Mouse (Mus musculus) cerebellum, postnatal 25 days (tissue): ENCODE measurements around the gene Hist1h4c.

ENCODE experiments used
- DNase-seq, 2 experiments: peaks; one replicate each; pipeline ENCODE4 v3.0.0; 2021; ENCODE audit warnings: mixed read lengths in 2 of 2

Gene Hist1h4c

GRCm38 (mm10) chr13:23698300-23698693, at the start of gene Hist1h4c:
Hist1h4c (minus strand) TSS chr13:23698454.
- peak; percentile 97 to 98 for DNase-seq

- no peak for DNase-seq
Measured at GRCm38 (mm10) chr13:23747892-23748288, 49.6 kb upstream of the Hist1h4c start.

- DNase-seq = peak in 1 of 2 experiments; percentile 17
Measured at GRCm38 (mm10) chr13:23747081-23747891, 49.0 kb upstream of the Hist1h4c start.

GRCm38 (mm10) chr13:23746201-23747080, 48.2 kb upstream of the Hist1h4c start, which contains the start of gene Hist1h2bb:
Hist1h2bb (plus strand) TSS chr13:23746734.
- peak; percentile 71 to 83 for DNase-seq

- peak; percentile 84 to 89 for DNase-seq
Measured at GRCm38 (mm10) chr13:23745381-23746161, 47.3 kb upstream of the Hist1h4c start, which contains the start of gene Hist1h3c. Hist1h3c (minus strand) TSS chr13:23745602.

GRCm38 (mm10) chr13:23744421-23745380, 46.4 kb upstream of the Hist1h4c start:
- DNase-seq = no peak

- DNase-seq = no peak
Measured at GRCm38 (mm10) chr13:23743963-23744362, 45.7 kb upstream of the Hist1h4c start.

GRCm38 (mm10) chr13:23743215-23743614, 45.0 kb upstream of the Hist1h4c start:
- DNase-seq = no peak

GRCm38 (mm10) chr13:23742007-23742406, 43.8 kb upstream of the Hist1h4c start:
- no peak for DNase-seq

GRCm38 (mm10) chr13:23740910-23741309, 42.7 kb upstream of the Hist1h4c start:
- DNase-seq = no peak

GRCm38 (mm10) chr13:23740256-23740840, 42.1 kb upstream of the Hist1h4c start:
- no peak for DNase-seq

- DNase-seq = no peak
Measured at GRCm38 (mm10) chr13:23739922-23740252, 41.6 kb upstream of the Hist1h4c start.

- peak; percentile 80 to 87 for DNase-seq
Measured at GRCm38 (mm10) chr13:23739069-23739921, 41.0 kb upstream of the Hist1h4c start.

- DNase-seq = peak; percentile 78 to 84
Measured at GRCm38 (mm10) chr13:23738677-23739068, 40.4 kb upstream of the Hist1h4c start, which contains the start of gene Hist1h1c. Hist1h1c (plus strand) TSS chr13:23738808.

- DNase-seq = peak in 1 of 2 experiments; percentile 24
Measured at GRCm38 (mm10) chr13:23738041-23738440, 39.8 kb upstream of the Hist1h4c start.

- no peak for DNase-seq
Measured at GRCm38 (mm10) chr13:23737091-23737490, 38.8 kb upstream of the Hist1h4c start.

- DNase-seq = peak in 1 of 2 experiments; percentile 45
Measured at GRCm38 (mm10) chr13:23732156-23732804, 34.0 kb upstream of the Hist1h4c start.

GRCm38 (mm10) chr13:23730479-23730878, 32.2 kb upstream of the Hist1h4c start:
- DNase-seq = no peak

- DNase-seq = no peak
Measured at GRCm38 (mm10) chr13:23729706-23730105, 31.5 kb upstream of the Hist1h4c start.

- DNase-seq = no peak
Measured at GRCm38 (mm10) chr13:23729192-23729525, 30.9 kb upstream of the Hist1h4c start.
